Mouse (Mus musculus) layer of hippocampus, adult 9-10 months (tissue): ENCODE data around the gene Dph7.
"Not testable (repeated sequence)": the region's sequence is repeated elsewhere in the genome, so short reads cannot be mapped to it uniquely, and the experiment has no call there.

Experiments
- DNase-seq: peaks from one replicate; pipeline ENCODE4 v3.0.0; 2022; ENCODE audit warnings: low spot score

Dph7 gene

DNA sequence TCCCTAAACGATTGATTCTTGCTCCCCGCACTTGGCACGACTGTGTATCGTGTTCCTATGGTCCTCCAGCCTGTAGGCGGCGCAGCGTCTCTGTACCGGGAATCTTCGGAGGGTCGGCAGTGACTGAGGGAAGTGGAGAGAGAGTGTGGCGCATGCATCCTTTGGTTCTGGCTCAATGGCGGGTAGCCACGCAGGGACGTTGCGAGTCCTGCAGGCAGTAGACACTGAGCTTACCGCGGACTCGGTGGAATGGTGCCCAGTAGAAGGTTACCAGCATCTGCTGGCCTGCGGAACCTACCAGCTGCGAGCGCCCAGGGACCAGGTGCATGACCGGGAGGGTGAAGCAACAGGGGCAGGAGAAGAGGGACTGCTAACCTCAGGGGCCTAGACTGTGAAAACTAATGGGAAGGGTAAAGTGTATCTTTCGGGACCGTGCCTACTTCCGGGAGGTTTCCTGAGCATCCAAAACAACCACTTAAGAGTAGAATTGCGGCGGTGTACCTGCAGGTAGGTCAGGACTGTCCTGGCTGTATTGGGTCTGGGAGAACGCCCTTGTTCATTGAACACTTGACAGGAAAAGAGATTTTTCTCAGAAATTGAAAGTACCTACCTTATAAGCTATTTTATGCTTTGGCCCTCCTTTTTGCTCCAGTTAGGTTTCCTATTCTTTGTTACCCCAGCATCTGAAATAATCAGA, at the start of gene Dph7:
Gene Dph7, plus strand, starts transcription at position 97 of the 697 bp plus-strand sequence.
- DNase-seq: peak; percentile 73

DNA sequence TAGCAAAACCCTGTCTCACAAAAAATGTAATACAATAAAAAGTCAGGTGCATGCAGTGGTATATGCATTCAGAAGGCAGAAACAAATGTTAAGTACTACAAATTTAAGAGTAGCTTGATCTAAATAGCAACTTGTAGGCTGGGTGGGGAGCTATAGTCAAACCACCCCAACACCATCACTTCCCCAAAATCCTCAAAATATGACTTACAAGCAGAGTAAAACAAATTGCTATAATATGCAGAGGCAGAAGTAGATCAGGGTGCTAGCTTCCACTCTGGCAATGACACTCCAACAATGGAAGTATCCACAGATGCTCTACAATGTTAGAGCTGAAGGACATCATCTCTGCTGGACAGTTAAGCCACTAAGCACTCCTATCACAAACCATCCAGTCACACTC, 49.6 kb upstream of the Dph7 start:
- no peak for DNase-seq

DNA sequence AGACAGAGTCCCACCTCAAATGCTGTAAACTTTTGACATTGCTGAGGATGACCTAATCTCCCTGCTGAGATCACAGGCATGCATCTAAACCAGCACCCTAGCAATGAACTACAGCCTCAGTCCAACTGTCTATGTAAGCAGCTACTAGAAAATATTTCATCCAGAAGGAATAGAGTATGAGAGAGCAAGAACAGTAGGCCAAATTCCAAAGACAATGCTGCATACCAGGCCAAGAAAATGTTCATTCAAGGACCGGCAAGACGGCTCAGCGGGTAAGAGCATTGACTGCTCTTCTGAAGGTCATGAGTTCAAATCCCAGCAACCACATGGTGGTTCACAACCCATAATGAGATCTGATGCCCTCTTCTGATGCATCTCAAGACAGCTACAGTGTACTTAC, 47.4 kb upstream of the Dph7 start:
- no peak for DNase-seq

DNA sequence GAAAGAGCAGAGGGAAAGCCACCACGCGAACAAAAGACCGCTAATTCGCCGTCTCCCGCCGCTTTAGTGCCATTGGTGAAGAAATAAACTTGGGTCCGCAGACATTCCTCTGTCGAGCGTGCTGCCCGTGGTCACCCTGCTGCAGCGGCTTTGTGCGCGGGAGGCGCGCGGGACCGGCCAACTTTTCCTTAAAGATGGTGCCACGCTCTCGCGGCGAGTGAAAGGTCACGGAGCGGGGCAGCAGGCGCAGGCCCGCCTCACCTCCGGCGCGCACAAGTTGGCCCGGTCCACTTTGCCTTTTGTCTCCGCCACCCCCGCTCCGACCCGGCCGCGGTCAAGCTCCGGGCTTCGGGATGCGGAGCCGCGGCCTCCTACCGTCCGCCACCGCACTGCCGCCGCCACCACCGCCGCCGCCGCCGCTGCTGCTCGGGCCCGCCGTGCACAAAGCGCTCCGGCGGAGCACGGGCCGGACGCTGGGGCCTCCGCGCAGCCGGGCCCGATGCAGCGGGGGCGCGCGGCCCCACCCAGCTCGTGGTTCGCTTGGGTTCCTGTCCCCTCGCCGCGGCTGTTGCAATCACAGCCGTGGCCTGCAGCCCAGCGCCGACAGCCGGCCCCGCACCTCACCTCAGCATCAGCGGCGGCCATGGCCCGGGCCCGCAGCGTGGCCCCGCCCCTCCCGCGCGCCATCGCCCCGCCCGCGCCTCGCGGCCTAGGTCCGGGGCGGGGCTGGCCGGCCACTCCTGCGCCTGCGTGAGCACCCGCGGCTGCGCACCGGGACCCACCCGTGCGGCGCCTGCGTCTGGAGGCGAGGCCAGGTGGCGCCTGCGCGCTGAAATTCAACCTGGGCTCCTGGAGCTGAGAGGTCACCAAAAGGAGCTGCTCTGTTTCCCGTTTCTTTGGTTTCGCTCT, 43.0 kb upstream of the Dph7 start, which contains the start of gene Ehmt1:
Gene Ehmt1, minus strand, starts transcription at position 685 of the 909 bp plus-strand sequence.
- peak; percentile 80 for DNase-seq

DNA sequence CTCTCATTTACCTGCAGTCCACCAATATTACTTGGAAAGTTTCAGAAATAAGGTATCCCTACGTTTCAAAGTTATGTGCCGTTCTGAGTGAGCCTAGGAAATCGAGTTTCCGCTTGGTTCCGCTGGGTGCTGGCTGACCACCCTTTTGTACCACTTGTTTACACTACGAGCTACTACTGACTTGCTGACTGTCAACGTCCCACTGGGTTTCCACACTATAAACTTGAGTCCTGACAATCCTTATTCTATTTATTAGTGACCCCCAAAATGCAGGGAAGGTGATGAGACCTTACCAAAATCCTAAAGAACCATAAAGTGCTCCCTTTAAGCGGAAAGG, 42.4 kb upstream of the Dph7 start:
- no peak for DNase-seq

DNA sequence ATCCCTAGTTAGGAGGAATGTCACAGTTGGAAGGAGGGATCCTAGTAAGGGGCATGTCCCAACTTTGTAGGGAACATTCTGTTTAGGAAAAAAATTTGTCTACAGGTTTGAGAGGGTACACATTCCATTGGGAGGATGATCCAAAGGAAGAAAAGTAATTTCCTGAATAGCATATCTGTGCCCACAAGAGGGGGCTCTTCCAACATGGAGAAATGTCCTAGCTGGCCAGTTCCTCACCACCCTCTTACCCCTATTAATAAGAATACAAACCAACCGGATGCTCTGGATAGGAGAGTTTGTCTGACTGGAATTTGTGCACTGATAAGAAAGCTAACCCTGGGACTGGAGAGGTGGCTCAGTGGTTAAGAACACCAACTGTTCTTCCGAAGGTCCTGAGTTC, 38.6 kb upstream of the Dph7 start:
- DNase-seq: no peak

DNA sequence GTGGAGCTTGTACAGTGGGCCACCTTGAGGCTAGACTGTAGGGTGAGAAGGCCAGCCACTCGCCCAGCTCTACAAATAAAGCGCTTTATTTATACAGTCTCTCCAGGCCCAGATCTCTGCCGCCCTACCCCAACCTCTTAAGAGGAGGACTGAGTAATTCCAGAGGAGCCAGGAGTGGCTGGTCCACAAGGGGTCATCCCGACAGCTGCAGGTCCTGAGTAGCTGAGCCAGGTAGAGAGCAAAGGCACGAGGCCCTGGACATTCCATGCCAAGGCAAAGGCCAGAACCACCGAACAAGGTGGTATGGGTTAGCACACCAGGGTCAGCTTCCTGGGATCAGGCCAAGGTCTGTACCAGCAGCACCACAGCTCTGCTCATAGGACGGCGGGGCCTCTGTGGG, 36.9 kb upstream of the Dph7 start:
- no peak for DNase-seq

DNA sequence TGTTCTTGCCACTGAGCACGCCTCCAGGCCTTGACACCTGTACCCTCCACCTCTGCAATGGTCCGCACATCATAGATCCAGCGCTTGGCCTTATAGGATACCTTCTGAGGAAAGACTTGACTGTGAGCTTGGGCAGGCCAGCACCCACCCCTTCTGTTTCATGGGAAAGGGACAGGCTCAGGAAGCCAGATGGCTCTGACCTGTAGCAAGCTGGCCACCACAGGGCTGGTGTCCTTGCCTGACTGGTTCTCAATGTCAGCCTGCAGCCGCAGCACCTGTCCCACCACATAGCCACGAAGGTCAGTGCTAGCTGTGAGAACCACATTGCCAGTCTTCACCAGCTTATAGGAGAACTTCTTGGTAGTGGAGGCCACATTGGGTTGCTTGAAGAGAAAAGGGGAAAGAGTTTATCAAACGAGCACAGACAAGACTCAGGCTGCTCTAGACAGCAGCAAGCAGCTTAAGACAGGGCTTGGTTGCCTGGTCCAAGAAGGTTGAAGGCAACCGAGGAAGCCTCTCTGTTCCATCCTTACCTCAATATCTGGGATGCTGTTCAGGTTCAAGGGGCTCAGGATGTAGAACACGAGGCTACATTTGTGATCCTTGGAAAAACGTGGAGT, 35.7 kb upstream of the Dph7 start:
- no peak for DNase-seq

DNA sequence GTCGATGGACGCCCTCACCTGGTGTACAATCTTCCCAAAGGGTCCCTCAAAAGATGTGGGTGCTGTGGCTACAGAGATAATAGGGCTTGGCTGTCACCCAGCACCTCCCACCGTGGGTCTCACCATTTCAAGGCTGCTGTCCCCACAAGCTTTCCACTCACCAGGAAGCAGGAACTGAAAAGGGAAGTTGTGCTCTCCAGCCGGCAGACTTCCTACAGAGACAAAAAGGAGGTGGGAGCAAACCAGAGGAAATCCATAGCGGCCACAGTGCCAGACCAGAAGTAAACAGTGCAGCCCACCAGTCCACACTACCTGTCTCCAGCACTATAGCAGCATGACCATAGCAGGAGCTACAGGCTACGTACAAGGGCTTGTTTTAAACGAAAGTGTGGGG, 35.2 kb upstream of the Dph7 start:
- no peak for DNase-seq

DNA sequence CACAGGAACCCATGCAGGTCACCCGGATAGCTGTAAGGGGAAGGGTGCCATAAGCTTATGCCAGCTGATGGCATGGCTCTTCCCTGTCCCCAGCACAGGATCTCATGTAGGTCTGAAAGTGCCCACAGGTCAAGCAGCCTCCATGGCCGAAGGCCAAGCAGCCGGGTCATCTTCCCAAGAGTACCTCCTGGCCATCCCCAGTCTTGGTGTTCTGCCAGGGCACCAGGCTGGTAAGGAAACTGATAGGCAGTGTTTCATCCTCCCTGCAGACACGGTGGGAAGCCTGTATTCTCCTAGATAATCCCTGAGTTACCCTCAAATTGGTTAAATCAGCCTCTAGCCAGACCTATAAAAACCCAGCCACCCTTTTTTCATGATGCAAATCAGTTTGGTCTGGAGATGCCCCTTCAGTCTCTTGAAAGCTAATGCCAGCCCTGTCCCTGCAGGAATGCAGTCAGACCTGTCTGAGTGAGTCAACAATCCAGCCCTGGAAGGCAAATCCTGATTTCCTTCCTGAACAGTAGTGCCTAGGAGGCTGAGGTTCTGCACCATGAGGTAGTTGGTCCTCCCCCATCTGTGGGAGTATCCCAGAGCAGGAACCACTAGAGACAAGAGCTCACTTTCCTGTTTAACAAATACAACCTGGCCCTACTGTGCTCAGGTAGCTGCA, 34.3 kb upstream of the Dph7 start:
- DNase-seq: no peak

DNA sequence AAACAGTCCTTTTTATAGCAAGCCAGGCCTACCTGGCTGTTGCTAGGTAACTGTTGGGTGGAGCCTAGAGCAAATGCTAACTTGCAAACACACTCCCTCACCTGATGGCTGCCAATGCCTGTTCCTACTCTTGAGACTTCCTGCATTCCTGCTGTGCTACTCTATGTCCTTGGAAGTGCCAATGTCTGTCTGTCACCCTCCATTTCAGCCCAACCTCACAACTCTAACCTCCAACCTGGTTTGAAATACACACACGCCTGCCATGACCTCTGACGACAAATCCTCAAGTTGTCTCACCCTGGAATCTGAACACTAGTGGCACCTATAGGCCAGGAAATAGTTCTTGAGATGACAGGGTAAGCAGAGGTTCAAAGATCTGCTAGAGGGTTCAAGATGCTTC, 33.1 kb upstream of the Dph7 start:
- no peak for DNase-seq

DNA sequence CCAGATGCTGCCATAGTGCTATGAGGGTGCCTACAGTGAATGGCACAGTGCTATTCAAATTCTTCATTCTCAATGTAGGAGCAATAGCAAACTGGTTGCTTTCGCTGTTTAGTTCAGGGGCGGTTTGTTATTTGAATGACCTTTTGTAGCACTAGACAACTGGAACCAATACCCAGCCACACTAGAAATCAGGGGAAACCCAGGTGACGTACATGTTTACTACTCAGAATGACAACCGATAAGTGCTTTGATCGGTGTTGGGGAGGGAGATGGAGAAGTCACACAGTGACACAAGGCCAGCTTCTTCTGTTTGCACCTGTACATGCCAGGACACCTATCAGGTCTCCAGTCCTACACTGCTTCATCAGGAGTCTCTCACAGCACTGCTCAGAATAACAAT, 32.6 kb upstream of the Dph7 start:
- no peak for DNase-seq

DNA sequence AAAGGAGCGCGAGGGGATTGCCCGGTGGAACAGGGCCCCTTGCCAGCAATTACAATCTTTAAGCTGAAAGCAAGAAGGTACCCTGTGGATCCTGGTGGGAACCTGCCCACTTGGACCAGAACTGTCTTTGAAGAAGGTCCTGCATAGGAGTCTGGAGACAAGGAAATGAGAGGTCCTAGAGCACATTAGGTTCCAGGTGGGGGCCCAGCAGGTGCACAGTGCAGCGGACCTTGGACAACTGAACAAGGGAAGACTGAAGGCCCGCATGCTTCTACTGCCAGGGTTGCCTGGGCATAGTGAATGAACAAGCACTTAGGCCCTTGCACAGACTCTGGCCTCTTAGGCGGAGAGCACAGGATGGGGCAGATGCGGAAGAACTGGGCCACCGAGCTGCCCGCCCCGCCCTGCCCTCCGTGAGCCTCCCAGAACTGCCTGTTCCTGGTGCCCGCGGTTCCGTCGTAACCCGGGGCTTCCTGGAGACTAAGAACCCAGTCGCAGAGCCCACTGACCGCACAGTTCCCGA, 27.7 kb upstream of the Dph7 start:
- no peak for DNase-seq

DNA sequence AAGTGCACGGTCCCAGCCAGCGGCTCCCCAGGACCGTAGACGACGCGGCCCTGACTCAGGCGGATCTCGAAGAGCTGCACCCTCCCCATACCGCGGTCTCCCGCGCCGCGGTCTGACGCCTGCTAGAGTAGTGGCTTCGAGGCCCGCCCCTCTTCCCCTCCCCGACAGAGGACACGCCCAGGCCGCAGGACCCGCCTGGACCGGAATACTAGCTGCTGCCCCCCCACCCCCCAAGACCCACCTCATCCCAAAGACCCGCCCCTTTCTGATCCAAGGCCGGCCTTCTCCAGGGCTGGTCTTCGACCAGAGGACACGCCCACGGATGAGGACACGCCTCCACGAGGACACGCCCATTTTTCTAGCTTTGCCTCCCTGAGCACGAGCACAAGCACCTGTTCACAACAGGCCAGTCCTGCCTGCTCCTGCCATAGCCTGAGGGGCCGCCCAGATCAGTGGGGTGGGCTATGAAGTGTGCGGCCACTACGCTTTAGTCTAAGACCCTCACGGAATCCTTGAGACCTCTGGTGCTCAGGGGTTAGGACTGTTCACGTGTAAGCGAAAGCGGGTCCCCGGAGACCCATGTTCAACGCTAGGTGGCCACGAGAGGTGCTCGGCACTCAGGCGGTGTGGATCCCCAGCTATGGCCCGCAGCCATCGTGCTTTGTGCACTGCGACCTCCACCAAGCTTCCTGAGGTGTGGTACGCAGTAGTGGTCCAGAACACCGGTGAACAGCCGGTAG, 27.0 kb upstream of the Dph7 start, which contains the start of gene Arrdc1:
Gene Arrdc1, minus strand, starts transcription at position 196 of the 740 bp plus-strand sequence.
- peak; percentile 68 for DNase-seq

DNA sequence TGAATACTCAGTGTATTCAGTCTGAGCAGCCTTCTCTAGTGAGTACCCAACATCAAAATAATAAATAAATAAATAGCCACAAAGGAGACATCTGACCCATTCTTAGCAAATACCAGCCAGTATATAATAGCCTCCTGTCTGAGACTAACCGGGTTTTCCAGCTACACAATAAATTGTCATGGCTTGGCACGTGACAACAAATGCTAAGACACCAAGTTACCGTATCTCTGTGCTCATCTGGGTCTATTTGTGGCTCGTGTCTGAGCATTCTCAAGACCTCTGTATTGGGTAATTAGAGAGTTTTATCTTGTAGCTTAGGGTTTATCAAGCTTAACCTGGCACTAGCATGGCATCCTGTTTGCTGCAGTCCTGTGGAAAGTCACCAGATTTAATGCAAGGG, 20.1 kb upstream of the Dph7 start:
- DNase-seq: no peak

DNA sequence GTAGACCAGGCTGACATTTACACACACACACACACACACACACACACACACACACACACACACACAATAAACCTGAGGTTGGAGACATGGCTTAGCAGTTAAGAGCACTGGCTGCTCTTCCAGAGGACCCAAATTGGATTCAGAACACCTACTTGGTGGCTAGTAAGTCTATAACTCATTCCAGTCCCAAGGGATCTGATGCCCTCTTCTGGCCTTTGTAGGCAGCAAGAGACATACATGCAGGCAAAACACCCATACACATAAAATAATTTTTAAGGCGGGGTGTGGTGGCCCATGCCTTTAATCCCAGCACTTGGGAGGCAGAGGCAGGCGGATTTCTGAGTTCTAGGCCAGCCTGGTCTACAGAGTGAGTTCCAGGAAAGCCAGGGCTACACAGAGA, 17.9 kb upstream of the Dph7 start:
- DNase-seq: not testable (repeated sequence)

DNA sequence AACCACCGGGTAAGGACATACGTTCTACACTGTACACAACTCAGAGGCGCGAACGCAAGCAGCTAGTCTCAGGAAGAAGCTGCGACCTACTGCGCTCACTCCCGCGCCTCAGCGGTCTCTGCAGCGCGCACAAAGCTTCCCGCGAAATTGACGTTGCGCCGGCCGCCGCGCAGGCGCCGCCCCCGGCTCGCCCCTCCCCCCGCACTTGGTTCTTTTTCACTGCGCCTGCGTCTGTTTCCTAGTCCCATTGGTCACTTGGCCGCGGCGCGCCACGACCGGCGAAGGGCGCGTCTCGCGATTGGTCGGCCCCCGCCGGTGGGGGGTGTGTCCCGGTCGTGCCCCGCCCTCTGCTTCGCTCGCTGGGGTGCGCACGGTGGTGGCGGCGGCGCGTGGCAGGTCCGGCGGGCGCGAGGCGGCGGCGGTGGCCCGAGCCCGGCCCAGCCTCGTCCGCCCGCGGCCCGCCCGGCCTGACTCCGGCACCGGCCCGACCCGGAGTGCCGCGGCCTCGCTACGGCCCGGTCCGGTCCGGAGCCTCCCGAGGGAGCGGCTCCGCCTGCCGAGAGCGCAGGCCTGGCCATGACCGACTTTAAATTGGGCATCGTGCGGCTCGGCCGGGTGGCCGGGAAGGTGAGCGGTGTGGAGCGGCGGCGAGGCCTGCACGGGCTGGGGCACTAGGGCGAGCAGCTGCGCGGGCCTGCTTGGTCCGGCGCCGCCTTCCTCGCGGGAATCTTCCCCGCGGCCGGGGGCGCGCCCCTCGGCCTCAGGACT, 12.6 kb upstream of the Dph7 start, which contains the start of gene Zmynd19:
Gene Zmynd19, plus strand, starts transcription at position 372 of the 768 bp plus-strand sequence.
- DNase-seq: peak; percentile 81

DNA sequence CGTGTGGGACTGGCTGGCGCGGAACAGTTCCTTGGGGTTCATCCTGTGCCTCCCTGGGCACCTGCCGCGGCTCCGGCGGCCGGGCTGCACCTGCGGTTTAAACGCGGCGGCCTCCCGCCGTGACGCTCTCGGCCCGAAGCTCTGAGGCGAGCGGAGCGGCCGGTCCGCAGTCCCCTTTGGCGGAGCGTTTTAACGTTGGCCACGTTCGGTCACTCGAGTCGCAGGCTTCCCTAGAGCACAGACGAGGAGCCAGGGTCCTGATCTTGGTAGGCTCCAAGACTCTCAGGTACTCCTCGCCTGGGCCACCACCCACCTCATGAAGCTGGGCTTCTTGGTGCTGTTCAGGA, 12.0 kb upstream of the Dph7 start:
- DNase-seq: no peak

DNA sequence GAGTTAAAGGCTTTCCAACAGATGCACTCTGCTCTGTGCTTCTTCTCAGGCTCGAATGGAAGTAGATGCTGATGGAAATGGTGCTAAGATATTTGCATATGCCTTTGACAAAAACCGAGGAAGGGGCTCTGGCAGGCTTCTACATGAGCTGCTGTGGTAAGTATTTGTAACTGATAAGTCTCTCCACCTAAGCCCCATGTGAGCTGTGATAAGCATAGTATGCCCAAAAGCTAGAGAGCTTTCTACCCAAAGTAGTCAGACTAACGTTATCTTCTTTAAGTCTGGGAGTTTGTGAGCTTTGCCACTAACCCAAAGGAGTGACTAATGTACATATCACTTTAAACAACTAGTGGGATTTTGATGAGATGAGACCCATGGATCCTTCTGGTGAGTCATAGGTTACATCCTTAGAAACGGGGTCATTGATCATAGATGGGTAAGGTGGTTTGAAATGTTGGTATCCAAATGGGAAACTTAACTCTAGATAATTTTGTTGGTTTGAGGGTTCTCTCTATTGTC, 9.6 kb upstream of the Dph7 start:
- DNase-seq: no peak

DNA sequence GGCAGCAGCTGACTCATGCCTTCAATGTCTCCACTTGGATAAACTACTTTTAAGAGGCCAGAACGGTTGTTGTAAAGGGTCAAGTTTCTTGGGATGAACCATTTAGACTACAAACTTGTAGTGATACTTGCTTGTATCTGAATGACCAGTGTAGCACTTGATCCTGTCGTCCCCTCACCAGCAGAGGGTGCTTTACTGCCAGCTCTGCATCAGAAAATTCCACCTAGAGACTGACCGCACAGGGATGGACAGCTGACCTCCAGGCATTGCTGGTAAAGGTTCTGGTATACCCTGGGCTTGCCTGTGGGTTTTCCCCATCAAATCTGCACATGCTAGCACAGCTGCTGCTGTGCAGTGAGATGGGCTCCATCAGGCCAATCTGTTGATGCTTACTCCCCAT, 1.3 kb upstream of the Dph7 start:
- no peak for DNase-seq
